Mouse (Mus musculus): ENCODE measurements around the gene Icmt. TPM values are rescaled to one million over a fixed set of nuclear protein-coding genes. Genes with fewer than 3 reads are reported as not detected.

Gene Icmt
- total RNA-seq, 2 experiments from 2014 or later, result 16.5 to 16.8 TPM

DNA sequence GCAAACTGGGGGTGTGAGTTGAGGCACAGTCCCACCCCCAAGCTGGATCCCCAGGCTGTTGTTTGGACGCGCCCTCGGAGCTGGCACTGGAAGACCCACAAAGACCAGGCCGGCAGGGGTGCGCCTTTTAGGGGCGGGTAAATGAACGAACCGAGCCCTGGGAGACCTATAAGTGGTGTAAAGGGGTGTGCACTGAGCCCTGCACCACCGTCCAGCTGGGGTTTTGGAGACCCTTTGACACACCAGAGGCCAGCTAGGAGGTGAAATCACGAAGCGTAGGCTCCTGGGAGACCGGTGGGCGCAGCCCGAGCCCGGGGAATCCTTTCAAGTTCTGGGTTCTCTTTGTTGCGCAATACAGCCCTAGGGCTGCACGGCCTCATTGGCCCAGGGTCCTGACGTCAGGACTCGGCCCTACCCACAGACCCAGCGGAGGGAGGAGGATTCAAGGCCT lies 22.3 kb upstream of the Icmt start:
- peak; percentile 65 for DNase-seq

DNA sequence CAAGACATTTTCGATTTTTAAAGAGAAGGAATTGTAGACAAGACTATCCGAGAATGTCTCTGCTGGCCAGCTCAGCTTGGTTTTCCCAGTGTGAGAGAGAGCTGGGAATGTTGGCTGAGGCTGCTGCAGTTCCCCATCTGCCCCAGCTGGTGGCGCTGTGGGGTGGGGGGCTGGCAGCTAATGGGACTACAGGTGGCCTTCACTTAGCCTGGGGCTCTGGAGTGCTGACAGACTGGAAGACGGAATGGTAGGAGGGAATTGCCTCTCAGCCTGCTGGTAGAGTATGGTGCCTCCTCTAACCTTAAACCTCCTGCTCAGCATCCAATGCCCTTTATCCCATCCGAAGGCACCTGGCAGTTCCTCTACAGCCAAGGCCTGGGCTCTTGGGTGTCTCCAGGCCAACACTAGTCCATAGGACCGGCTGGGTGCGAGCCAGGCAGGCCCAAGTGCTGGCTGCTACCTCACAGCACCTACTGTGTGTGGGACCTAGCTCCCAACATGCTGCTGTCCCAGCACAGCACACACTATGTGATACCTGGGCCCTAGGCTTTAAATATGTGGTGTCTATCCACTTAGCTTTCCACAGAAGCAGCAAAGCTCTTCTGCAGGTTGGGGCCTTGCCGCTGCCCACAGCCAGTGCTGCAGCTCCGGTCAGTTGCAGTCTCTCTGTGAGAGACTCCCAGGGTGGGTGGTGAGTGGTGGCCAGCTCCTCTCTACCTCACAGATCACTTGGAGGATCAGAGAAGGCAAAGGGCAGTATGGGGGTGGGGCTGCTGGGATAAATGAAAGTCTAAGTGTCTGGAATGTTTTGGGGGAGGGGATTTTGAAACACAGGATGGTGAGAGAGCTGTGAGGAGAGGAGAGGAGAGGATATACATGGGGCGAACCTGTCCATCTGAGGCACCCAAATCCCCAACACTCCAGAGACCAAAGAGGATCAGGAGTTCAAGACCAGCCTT lies 20.4 kb upstream of the Icmt start:
- no peak for DNase-seq

DNA sequence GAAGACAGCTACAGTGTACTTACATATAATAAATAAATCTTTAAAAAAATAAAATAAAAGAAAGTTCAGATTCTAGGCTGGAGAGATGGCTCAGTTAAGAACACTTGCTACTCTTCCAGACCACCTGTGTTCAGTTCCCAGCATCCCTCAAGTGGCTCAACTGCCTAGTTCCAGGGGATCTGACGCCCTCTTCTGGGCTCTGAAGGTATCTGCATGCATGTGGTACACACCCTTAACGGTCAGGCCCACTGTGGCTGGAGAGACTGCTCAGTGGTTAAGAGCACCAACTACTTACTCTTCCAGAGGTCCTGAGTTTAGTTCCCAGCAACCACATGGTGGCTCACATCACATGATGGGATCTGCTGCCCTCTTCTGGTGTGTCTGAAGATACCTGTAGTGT lies 19.1 kb upstream of the Icmt start:
- DNase-seq, result no peak

DNA sequence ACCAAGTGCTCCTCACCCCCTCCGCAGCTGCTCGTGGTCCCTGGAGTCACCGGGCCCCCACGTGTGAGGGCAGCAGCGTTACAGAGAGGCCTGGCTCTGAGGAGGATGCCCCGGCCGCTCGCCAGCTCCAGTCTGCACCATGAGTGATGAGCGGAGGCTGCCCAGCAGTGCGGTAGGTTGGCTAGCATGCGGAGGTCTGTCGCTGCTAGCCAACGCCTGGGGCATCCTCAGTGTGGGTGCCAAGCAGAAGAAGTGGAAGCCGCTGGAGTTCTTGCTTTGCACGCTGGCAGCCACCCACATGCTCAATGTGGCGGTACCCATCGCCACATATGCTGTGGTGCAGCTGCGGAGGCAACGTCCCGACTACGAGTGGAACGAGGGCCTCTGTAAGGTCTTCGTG lies 18.0 kb upstream of the Icmt start:
- no peak for DNase-seq

DNA sequence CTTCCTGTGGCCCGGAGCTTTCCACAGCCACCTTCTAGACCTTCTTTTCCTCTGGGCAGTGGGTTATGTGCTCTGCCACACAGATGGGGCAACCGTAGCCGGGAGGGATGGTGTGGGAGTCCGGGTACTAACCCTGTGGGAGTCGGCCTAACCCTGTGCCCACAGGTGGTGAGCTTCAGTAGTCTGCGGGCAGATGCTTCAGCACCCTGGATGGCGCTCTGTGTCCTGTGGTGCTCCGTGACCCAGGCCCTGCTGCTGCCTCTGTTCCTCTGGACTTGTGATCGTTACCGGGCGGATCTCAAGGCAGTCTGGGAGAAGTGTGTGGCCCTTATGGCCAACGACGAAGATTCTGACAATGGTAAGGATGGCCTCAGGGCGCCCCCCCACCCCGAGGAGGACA lies 15.4 kb upstream of the Icmt start:
- no peak for DNase-seq

DNA sequence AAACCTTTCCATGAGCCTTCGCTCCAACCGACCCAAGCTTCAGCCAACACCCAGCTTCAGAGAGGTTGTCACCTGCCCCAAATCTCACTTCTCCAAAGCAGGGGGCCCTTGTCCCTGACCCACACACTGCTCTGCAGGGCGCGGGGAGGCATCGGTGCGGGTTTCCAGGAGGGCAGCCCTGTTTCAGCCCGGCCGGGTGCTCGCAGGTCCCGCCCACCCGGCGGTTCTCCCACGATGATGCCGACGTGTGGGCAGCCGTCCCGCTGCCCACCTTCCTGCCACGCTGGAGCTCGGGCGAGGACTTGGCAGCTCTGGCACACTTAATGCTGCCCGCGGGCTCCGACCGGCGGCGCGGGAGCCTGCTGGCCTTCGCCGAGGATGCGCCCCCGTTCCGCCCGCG lies 14.3 kb upstream of the Icmt start:
- DNase-seq, result no peak

DNA sequence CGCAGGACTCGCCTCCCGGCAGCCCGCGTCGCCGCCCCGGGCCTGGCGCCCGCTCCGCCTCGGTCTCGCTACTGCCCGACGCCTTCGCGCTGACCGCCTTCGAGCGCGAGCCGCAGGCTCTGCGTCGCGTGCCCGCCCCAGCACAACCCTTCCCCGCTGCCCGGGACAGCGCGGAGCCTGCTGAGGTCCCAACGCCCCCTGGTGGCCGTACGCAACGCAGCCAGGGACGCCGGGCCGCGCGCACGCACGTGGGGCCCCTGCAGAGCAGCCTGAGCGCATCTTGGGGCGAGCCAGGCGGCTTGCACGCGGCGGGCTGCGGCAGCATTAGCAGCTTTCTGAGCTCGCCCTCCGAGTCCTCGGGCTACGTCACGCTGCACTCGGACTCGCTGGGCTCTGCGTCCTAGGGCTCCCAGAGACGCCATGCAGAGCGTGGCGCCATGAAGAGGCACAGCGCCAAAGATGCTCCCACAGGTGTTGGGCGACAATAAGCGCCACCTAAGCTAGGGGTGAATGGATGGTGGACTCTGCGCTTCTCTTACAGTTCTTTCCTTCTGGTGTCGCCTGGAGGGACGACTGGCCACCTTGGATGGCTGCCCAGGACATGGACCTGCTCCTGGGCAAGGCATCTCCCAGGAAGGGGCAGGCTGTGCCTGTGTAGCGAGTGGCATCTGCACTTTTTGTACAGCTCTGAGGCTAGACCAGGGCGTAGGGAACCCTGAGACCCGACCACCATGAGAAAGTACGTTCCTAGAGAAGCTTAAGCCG lies 13.7 kb upstream of the Icmt start:
- peak; percentile 80 for DNase-seq

DNA sequence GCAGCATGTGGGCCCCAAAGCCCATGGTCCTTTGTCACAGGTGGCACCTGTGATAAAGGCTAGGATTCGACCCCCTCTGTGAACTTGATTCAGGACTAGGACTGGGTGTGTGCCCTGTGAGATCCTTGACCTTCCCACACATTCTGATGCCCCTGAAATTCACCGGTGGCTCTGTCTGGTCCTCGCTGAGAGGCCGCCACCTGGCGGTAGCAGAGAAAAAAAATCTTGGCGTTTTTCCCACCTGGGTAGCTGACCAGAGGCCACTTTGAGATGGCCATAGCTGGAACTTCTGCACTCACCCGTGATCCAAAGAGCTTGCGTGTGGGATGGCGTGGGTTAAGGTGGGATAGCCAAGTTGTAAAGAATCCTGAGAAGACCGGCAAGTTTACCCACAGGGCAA lies 11.5 kb upstream of the Icmt start:
- DNase-seq, result peak; percentile 55

DNA sequence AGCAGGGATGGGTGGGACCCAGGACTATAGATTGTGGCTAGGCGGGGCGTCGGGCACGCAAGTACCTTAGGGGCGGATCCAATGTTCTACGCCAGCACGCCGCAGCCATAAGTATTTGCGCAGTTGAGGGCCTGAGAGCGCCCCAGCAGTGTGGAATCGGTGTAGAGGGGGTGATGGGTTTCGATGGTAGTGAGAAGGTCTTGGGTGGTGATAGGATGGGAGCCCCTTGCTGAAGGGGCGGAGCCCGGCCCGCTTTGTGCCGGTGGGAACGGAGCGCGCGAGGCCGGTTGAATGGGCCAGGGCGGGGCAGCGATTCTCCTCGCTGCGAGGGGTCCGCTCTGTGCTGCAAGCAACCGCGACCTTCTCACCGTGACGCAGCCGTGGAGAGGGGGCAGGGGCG lies 10.8 kb upstream of the Icmt start:
- DNase-seq, result no peak

DNA sequence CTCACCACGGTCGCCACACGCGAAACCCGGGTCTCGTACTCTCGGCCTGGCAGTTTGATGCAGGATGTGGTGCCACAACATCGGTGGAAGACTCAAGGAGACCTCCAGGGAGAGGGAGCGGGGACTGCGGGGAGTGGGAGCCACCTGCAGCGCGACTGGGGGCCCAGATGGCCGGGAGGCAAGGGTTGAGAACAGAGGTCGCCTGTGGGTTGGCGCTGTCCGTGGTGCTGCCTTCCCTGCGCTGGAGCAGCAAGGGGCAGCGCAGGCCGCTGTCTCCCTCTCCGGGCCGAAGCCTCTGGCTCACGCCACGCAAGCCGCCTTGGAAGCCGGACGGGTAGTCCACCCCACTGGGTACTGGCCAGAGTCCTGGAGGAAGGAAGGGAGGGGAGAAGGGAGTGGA lies 10.1 kb upstream of the Icmt start:
- peak; percentile 38 for DNase-seq

DNA sequence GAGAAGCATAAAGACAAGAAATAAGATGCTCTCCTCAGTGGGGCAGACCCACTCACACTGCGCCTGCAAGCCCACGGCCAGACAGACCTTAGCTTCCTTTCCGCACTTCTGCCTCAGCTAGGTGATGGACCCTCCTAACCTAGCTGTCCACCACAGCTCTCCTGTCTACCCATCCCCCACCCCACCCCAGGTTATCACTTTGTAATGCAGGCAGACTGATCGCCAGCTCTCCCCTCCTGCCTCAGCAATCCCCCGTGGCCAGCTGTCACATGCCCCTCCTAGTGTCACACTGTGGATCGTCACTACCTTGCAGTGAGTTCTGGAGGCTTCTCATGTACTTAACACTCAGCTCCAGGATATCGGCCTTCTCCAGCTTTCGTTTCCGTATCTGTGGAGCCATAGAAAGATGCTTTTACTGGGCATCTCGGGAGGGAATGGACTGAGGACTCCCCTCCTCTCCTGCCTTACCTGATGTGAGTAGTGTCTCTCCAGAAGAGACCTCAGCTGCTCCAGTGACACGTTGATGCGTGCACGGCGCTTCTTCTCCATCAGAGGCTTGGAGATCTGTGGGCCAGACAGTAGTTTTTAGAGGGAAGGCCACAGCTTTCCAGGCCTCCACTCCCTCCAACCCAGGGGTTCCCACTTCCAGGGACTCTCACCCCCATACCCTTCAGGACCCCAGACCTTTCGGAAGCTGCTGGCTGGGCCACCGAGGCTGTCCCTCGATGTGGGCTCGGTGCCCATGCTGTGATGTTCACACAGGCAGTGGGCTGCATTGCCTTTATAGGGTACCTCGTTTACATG lies 9.5 kb upstream of the Icmt start:
- no peak for DNase-seq

DNA sequence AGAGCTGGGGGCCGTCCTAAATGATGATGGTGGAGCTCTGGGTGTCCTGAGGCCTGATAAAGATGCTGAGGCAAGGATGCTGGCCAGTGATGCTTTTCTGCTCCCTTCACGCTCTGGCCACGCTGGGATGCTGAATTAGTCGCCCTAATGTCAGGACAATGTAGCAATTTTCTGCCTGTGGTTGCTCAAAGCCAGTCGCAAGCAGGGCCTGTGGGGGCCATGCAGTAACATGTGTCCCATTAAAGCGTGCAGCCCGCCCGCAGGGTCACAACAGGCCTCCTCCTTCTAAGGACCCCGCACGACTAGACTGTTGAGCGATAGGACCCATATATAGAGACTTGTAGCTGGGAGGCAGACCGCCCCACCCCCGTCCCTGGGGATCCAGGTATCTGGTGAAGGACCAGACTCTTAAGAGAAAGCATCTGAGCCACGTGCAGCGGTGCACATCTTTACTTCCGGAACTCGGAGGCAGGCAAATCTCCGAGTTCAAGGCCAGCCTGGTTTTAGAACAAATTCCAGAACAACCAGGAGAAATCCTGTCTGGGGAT lies 8.6 kb upstream of the Icmt start:
- DNase-seq, result no peak

DNA sequence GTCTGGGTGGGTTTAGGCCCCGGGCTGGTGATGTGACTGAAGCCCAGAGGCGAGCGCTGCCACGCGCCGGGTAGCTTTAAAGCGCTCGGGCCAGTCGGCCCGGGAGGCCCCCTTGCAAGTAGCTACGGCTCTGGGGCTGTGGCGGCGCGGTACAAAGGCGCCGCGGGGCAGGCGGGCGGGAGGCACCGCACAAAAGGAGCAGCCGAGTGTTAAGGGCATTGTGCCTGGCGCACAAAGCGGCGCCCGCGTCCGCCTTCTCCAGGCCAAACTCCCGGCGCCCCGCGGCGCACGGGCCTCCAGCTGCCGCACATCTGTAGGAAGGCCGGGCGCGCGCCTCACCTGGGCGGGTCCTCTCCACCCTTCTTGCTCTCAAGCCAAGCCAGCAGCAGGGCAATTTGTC lies 6.6 kb upstream of the Icmt start:
- DNase-seq, result no peak

DNA sequence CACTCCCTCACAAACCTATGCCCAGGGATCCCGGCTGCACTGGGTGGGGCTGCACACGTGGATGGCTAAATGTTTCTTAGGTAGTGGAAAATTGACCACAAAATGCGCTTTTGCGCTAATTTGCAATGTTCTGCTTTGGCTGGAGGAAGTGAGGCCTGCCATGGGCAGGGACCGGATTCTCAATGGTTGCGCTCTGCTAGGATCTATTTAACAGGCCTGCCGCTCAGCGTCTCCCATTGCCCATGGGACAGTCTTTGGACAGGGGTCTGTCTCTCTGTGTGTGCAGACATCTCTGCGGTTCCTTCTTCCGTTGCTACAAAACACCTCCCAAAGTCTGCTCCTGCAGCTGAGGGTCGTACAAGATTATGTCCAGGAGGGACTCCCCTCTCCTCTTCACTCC lies 6.0 kb upstream of the Icmt start:
- no peak for DNase-seq

DNA sequence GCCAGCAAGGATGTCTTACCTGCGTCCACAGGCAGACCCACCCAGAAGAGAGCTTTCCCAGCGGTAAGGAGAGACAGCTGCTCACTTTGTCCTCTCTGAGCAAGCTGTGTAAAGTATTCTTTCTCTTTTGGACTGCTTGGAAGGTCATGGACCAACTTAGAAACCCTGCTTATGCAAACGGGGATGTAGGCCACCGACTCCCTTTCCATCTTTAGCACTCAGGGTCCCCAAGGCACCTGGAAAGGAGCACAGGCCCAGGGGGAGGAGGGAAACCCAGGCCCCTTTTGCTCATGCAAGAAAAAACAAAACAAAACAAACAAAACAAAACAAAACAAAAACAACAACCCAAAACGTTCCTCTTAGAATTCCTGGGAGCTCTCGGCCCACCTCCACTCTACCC lies 5.5 kb upstream of the Icmt start, which contains the start of gene Hes3:
TSS of gene Hes3 (minus strand) at position 101 of the 400 bp plus-strand sequence.
- no peak for DNase-seq

DNA sequence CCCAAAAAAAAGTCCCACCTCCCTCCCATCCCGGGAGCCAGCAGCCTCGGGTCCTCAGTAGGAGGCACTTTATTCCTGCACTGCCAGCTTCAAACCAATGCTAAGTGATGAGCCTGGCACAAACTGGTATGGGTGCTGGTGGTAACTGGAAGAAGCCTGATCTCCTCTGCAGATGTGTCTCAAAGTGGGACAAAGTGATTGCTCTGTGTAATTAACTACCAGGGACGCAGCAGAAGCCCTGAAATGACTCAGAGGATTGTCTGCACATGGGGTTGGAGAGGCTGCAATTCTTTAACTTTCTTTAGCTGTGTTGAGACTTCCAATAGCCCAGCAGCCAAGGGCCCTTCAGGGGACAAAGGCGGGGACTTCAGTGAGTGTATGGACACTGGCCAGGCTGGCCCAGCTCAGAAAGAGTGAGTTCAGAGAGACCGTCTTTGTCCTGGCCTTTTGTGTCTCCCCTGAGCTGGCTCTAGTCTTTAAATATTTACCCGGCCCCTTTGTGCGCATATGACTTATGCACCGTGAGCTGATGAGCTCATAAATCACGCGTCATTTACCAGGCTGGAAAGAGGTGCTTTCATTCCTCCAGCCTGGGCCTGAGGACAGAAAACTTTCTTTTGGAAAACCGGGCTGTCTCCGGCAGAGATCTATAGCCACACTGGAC lies 4.8 kb upstream of the Icmt start:
- DNase-seq, result no peak

DNA sequence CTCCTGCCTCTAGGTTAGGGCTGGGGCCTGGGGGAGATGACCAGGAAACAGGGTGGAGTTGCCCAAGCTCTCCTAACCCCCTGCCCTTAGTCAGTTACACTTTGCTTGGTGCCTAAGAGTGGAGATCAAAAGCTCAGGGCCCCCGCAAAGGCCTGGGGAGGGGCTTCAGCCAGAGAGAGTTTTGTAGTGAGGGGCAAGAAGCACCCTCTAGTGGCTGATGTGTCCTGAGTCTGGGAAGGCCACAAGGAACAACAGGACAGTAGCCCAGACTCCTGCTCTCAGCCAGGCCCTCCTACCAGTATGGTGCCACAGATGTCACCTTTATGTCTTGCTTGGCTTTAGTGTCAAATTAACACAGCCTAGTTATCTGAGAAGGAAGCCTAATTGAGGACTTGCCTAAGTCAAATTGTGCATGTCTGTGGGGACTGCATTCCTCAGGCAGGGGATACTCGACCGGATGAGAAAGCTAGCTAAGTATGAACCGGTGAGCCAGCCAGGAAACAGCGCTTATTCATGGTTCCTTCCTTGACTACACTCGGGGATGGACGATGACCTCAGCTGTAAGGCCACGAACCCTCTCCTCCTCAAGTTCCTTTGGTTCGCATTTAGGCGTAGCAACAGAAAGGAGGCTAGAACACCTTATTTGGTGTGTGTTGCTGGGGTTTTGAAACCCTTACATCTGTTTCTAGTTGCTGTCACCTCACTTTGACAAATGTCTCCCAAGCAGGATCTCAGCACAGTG lies 2.7 kb upstream of the Icmt start:
- DNase-seq, result no peak

DNA sequence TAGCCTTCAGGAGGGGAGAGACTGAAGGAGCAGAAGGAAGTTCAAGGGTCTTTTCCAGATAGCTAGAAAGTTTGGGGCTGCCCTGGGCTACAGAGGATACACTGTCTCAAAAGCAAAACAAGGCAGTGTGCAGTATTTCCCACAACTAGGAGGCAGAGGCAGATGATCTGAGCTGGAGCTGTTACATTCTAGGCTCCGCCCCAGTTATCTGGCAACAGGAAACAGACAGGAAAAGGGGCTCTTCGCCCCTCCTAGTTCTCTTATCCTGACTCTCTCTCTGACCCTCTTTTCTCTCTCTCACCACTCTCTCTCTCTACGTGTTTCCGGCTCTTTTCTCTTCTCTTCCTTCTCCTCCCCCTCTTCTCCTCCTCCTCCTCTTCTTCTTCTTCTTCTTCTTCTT lies 1.1 kb upstream of the Icmt start:
- DNase-seq, result no peak

DNA sequence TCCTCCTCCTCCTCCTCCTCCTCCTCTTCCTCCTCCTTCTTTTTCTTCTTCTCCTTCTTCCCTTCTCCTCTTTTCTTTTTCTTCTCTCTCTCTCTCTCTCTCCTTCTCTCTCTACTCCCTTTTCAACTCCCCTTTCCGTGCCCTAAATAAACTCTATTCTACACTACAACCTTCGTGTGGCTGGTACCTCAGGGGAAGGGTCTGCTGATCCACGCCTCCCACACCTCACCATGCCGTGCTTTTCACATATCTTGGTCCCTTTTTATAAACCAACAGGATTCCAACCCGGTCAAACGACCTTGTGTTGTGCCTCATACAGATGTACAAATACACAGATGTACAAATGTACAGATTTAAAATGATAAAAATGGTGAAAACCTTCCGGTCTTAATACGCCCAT lies 656 bp upstream of the Icmt start:
- no peak for DNase-seq

DNA sequence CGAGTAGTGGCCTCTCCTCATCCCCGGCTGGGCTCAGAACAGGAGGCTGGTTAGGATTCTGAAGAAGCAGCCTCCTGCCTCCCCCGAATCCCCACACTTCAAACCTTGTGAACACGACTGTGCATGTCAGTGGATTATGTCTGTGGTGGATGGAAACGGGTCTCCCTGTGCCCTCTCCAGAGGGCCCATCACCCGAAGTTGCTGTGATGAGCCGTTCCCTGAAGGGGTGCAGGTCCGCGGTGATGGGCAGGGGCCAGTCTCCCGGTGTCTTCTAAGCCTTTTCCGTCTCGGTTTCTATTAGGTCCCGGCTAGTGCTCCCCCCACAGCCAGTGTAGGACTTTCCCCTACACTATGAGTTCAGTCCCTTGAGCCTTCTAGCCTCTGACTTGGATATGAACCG lies 1.8 kb downstream of the Icmt start:
- DNase-seq, result no peak

DNA sequence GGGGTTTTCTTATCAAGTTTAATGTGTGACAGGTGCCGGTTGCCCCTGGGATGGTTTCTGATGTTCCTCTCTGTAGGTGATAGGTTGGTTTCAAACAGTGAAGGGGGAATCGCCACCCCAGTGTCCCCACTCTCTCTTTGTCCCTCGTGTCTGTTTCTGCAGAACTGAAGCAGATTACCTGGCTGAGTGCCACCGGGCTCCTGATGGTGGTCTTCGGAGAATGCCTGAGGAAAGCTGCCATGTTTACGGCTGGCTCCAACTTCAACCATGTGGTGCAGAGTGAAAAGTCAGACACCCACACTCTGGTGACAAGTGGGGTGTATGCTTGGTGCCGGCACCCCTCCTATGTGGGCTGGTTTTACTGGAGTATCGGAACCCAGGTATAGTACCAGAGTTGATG lies 3.3 kb downstream of the Icmt start:
- no peak for DNase-seq

Data from gastrocnemius, postnatal 25 days (tissue).